Mouse (Mus musculus) midbrain, postnatal 0 days (tissue): Measurements from ENCODE around the gene Ngdn. TPM values are rescaled to one million over a fixed set of nuclear protein-coding genes. Genes with fewer than 3 reads are reported as not detected.
A peak's percentile ranks its signal among the peaks of the same experiment; 100 is the strongest.

Source experiments
- ATAC-seq: fragments of 200-750 bp; cut with Nextera tagmentation; 2 replicates; pipeline ENCODE4 v1.8.0; 2017; ENCODE audit warnings: moderate number of reproducible peaks, mild to moderate bottlenecking, moderate TSS enrichment, moderate library complexity; ENCODE audit not compliant: low FRiP score
- DNase-seq: peaks from one replicate; pipeline ENCODE4 v3.0.0-alpha.2; 2015; ENCODE audit warnings: low spot score
- H3K27ac ChIP-seq: fragments of 300-500 bp; sonication (generic); 2 replicates; pipeline ENCODE4 v1.5.1; 2014; ENCODE audit warnings: low read depth, mild to moderate bottlenecking, low read length, mixed read lengths
- H3K27me3 ChIP-seq: fragments of 300-500 bp; sonication (generic); 2 replicates; pipeline ENCODE4 v1.6.1; 2014; ENCODE audit warnings: low read length, control low read depth, mixed read lengths; ENCODE audit not compliant: insufficient read depth
- H3K36me3 ChIP-seq: fragments of 300-500 bp; sonication (generic); 2 replicates; pipeline ENCODE4 v1.6.1; 2014; ENCODE audit warnings: low read length, control low read depth, mixed read lengths; ENCODE audit not compliant: insufficient read depth
- H3K4me1 ChIP-seq: fragments of 300-500 bp; sonication (generic); 2 replicates; pipeline ENCODE4 v1.6.1; 2014; ENCODE audit warnings: mild to moderate bottlenecking, control low read depth, antibody characterized with exemption, low read length, mixed read lengths; ENCODE audit not compliant: insufficient read depth
- H3K4me2 ChIP-seq: fragments of 300-500 bp; sonication (generic); 2 replicates; pipeline ENCODE4 v1.6.1; 2014; ENCODE audit warnings: low read depth, mild to moderate bottlenecking, low read length, mixed read lengths; ENCODE audit not compliant: poor library complexity, severe bottlenecking
- H3K4me3 ChIP-seq: fragments of 300-500 bp; sonication (generic); 2 replicates; pipeline ENCODE4 v1.5.1; 2014; ENCODE audit warnings: low read depth, mild to moderate bottlenecking, low read length, moderate library complexity
- H3K9ac ChIP-seq: fragments of 300-500 bp; sonication (generic); replicated peaks from 2 replicates; pipeline ENCODE4 v1.6.1; 2014; ENCODE audit warnings: mild to moderate bottlenecking, low read length, moderate library complexity, mixed read lengths; ENCODE audit not compliant: poor library complexity, severe bottlenecking
- H3K9me3 ChIP-seq: fragments of 300-500 bp; sonication (generic); 2 replicates; pipeline ENCODE4 v1.6.1; 2016; ENCODE audit warnings: low read length, control low read depth
- CTCF ChIP-seq: IDR thresholded peaks from 2 replicates; pipeline ENCODE4 v1.5.1; 2016; ENCODE audit warnings: antibody characterized with exemption, mild to moderate bottlenecking
- WGBS: fragments of 180-500 bp; shearing (Covaris S2); extraction: QIAGEN DNeasy Blood & Tissue Kit; methylation state at CpG from one replicate; pipeline ENCODE4 v1.1.7; 2014; 5-methylcytosine and 5-hydroxymethylcytosine counted together
- polyA plus RNA-seq: library from polyadenylated mRNA; unstranded; fragments of >200 nt; fragmentation: Nextera tagmentation; extraction: Ambion mirVana; gene quantifications from 2 replicates; pipeline ENCODE4 v1.2.1, GENCODE M21; 2015
- total RNA-seq: library from RNA; depleted of rRNA; stranded (reverse); fragments of >200 nt; gene quantifications from 2 replicates; pipeline ENCODE4 v1.2.3, GENCODE M21; 2014

Ngdn gene
- total and polyA plus RNA-seq, 2 experiments from 2014 or later: 20.9 to 44.3 TPM

GRCm38 (mm10) chr14:55053050-55053449, 37.8 kb downstream of the Ngdn start:
- DNase-seq: peak; percentile 69
- Histone ChIP-seq H3K4me3 (no peak overlapping the region), H3K27me3 (no peaks in the 10 kb centered on the region), H3K4me2 (peak overlapping the region; percentile 48), H3K4me1 (0 out of 2 replicates have a peak, but pooled peaks cover 3% of the 10 kb centered on the region), H3K9ac (no peak overlapping the region), H3K9me3 (no peaks in the 10 kb centered on the region), H3K27ac (peak overlapping the region; percentile 44), H3K36me3 (no peaks in the 10 kb centered on the region)
- ATAC-seq: no peak
- TF ChIP-seq CTCF: no peak
- 58% methylated on average over 4 of the region's 4 CpGs for WGBS

DNA sequence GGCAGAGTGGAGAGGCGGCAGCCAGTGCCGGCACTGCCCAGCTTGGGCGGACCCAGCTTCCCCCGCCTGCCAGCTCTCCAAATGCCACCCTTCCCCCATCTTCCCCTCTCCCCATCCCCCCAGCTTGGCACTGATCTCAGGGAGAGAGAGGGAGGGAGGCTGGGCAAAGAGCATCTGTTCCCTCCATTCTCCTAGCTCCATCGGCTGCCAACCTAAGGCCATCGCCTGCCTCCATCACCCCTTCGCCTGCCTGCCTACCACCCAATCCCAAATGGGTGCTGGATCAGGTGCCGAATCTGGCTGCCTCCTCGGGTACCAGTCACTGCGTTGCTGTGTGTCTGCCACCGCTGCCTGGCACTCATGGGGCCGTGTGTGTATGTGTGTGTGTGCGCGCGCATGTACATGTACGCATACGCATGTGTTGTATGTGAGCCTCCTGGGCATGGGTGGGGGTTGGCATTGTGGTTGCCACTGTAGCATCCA, 38.5 kb downstream of the Ngdn start:
- Histone ChIP-seq H3K36me3 (no peaks in the 10 kb centered on the region), H3K9ac (0 out of 2 replicates have a peak overlapping the region, but pooled peaks have one; percentile 9), H3K27ac (peak overlapping the region; percentile 87), H3K4me3 (peak overlapping the region; percentile 19), H3K4me1 (0 out of 2 replicates have a peak, but pooled peaks cover 3% of the 10 kb centered on the region), H3K4me2 (peak overlapping the region; percentile 48), H3K9me3 (no peaks in the 10 kb centered on the region), H3K27me3 (no peaks in the 10 kb centered on the region)
- WGBS: 62% methylated on average over 15 of the region's 17 CpGs
- TF ChIP-seq CTCF: no peak
- peak; percentile 96 for DNase-seq
- ATAC-seq: peak; percentile 85

- ATAC-seq: peak; percentile 61
- DNase-seq: peak; percentile 90
- Histone ChIP-seq H3K4me3 (peak overlapping the region; percentile 19), H3K36me3 (no peaks in the 10 kb centered on the region), H3K9ac (0 out of 2 replicates have a peak overlapping the region, but pooled peaks have one; percentile 9), H3K27me3 (no peaks in the 10 kb centered on the region), H3K4me2 (peak overlapping the region; percentile 48), H3K4me1 (0 out of 2 replicates have a peak, but pooled peaks cover 3% of the 10 kb centered on the region), H3K27ac (peak overlapping the region; percentile 87), H3K9me3 (no peaks in the 10 kb centered on the region)
- TF ChIP-seq CTCF: no peak
- 57% methylated on average over 10 of the region's 10 CpGs for WGBS
Observed at GRCm38 (mm10) chr14:55054191-55054749, 39.0 kb downstream of the Ngdn start.

DNA sequence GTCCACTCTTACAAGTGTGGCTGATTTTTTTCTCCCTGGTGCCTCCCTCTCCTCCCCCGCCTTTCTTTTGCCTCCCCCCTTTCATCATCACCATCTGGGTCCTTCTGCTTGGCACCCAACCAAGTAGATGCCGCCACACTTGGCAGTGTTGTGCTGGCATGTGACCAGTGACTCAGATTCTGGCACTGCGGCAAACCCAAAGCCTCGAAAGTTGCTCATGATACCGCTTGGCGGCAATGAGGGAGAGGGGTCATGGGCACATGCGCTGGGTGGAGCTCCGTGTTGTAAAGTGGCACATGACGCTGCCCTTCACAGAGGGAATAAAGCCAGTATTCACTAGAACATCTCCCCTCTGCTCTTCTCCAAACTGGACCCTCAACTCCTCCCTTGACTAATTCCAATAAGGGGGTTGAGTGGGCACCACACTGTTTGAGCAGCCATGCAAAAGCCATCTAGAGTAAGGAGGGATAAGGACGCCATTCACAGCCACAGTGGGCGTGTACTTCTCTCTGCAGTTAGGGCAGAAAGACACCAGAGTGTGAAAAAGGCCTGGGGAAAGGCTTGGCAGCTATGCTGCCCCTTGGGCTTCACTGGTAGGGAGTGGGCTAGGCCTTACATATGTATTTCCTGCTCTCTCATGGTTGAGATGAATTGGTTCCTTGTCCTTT, 40.0 kb downstream of the Ngdn start:
- H3K9ac ChIP-seq: no peak overlapping the region
- H3K4me1 ChIP-seq: 0 out of 2 replicates have a peak, but pooled peaks cover 3% of the 10 kb centered on the region
- peak overlapping the region; percentile 87 for H3K27ac ChIP-seq
- no peaks in the 10 kb centered on the region for H3K36me3 ChIP-seq
- H3K27me3 ChIP-seq: no peaks in the 10 kb centered on the region
- H3K4me3 ChIP-seq: 0 out of 2 replicates have a peak overlapping the region, but pooled peaks have one; percentile 1
- WGBS: 53% methylated on average over 11 of the region's 11 CpGs
- TF ChIP-seq CTCF: peak; percentile 44
- DNase-seq (peak; percentile 95), ATAC-seq (peak; percentile 61)
- no peaks in the 10 kb centered on the region for H3K9me3 ChIP-seq
- H3K4me2 ChIP-seq: peak overlapping the region; percentile 48

GRCm38 (mm10) chr14:55059009-55059408, 43.8 kb downstream of the Ngdn start:
- ATAC-seq (no peak), DNase-seq (no peak)
- Histone ChIP-seq H3K4me3 (no peak overlapping the region), H3K4me2 (peak overlapping the region; percentile 20; the same call in 1 of the 2 replicates), H3K4me1 (peaks cover under 1% of the 10 kb centered on the region; the same call in 1 of the 2 replicates), H3K27me3 (no peaks in the 10 kb centered on the region), H3K9ac (no peak overlapping the region), H3K27ac (no peak overlapping the region), H3K36me3 (peaks cover 16% of the 10 kb centered on the region), H3K9me3 (no peaks in the 10 kb centered on the region)
- no peak for TF ChIP-seq CTCF
- 94% methylated on average over 1 of the region's 1 CpGs for WGBS

GRCm38 (mm10) chr14:55059931-55060330, 44.7 kb downstream of the Ngdn start:
- 29% methylated on average over 5 of the region's 5 CpGs for WGBS
- 0 out of 2 replicates have a peak overlapping the region, but pooled peaks have one; percentile 19 for H3K27ac ChIP-seq
- no peak overlapping the region for H3K9ac ChIP-seq

More at GRCm38 (mm10) chr14:55059931-55060330, 44.7 kb downstream of the Ngdn start:
- Histone ChIP-seq H3K4me1 (no peaks in the 10 kb centered on the region; the same call in 1 of the 2 replicates), H3K27me3 (no peaks in the 10 kb centered on the region), H3K4me2 (no peak overlapping the region), H3K36me3 (peaks cover 25% of the 10 kb centered on the region), H3K4me3 (no peak overlapping the region), H3K9me3 (no peaks in the 10 kb centered on the region)
- ATAC-seq: no peak
- TF ChIP-seq CTCF: no peak
- no peak for DNase-seq
